Mouse (Mus musculus): ENCODE measurements around the gene March11.

March11 gene

DNA sequence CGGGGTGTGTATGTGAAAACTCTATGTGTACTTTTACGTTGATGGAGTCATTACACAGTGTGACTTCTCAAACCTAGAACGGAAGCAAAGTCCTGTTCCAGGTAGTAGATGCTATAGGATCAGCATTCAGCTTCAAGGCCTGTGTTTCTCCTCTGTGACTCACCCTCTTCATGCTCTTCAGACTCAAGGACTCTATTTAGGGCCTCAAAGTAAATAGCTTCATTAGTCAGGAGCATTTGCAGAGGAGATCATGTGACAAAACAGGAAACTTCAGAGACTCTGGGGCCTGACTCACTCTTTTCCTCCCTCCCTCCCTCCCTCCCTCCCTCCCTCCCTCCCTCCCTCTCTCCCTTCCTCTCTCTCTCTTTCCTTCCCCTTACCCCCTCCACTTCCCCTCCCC is 66.1 kb downstream of the March11 start:
- DNase-seq = no peak

DNA sequence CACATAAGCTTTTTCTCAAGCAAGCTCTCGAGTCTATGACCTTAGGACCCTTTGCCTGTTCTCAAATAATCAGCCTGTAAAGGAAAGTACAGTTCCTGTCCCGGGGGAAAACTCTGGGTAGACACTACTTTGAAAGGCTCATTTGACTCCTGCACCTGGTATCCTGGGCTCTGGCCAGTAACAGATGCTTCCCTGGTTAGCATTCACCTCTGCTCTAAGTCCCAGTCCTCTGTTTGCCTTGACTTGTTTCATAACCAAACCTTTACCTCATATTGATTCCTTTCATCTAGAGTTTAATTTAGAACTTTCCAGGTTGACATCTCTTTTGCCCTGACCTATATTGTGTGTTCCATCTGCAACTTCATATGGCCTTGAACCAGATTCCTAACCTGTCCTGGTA is 68.5 kb downstream of the March11 start:
- DNase-seq = no peak

DNA sequence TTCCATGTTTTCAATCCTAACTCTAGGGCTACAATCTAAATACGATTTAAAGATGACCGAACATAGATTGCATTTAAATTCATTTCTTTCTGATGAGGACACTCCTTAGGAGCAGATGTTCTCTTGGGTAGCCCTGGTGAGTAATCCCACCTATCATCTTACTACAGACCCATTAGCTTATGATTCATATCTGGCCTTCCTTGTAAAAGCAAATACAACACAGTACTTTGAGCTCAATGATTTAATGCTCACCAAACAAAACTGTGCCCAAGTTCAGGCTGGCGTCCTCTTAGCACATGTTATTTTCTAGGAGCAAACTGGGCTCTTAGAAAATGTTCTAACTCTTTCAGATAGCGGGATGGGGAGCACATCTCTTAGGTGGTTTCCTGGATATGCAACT is 70.0 kb downstream of the March11 start:
- DNase-seq = no peak

DNA sequence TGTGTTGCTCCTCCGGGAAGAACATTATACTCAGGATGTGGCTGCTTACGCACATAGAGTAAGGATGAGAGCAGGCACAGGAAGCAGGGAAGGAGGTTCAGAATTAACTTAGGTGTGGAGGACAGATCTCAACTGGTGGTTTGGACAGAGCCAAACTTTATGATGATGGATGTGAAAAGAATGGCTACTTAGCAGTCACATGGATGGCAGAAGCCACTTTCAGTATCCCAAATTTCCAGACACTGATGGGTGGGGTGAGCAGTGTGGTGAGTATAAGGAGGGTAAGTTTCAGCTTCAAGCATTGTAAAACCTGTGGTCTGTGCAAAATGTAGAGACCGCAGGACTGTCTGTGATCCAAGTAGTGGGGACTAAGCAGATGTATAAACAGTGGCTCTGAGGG is 71.0 kb downstream of the March11 start:
- DNase-seq = no peak

DNA sequence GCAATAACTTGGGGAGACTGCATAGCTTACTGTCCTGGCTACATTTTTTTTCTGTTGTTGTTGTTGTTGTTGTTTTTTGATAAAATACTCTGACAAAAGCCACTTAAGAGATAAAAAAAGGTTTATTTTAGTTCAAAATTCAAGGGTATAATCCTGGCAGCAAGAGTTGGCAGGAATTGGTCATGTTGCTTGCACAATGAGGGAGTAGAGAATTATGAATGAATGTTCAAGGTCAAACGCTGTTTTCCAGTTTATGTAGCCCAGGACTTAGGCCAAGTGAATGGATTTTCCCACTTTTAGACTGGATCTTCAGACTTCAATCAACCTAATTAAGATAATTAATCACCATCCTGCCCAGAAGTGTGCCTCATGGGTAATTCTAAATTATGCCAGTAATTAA is 72.0 kb downstream of the March11 start:
- no peak for DNase-seq

DNA sequence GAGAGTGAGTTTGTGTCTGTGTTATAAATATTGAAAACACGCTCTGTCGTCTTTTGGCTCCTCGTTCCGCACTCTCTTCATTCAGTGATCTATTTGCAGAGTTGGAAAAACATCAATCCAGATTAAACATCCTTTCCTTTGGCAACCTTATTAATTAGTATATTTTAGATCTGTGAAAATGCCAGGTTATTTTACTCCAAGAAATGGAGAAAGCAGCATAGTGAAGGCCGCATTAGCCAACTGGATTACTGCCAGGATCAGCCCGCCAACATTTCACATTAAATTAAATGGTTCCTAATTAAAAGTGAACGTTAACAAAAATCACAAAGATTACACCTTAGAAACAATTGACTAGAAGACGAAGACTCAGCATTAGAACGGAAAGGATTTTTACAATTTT is 81.2 kb downstream of the March11 start:
- DNase-seq = no peak

DNA sequence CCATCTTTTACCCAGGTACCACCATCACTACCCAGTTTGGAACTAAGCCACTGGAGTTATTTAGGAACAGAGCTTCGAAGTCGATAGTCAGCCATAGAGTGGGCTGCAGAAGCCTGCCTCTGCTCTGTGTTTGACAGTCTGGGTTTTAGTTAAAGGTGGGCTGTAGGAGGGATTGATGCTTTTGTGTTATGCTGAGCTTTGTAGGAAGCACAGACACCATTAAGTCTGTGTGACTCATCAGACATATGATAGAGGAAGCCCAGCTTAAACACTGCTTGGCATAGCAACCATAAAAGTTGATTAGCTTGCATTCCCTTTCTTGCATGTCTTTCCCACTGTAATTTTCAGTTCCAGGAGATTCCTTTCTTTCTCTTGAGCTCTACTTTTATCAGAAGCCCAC is 87.7 kb downstream of the March11 start:
- DNase-seq = no peak

DNA sequence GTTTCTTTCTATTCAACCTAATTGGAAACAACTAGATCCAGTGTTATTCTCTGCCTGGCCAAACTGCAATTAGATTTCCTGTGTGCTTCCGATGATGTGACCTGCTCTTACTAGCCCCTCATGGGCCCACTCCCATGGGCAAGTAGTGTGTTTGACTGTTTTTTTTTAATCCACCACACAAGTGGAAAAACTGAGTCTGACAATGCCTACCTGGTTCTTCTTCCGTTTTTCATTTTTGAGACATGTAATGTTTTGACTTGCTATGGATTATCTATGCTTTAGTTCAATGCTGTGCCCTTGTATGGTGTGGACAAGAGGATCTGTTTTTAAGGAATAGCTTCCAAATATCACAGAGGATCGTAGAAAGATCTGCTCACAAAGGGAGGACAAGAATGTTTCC is 116.4 kb downstream of the March11 start:
- no peak for DNase-seq

DNA sequence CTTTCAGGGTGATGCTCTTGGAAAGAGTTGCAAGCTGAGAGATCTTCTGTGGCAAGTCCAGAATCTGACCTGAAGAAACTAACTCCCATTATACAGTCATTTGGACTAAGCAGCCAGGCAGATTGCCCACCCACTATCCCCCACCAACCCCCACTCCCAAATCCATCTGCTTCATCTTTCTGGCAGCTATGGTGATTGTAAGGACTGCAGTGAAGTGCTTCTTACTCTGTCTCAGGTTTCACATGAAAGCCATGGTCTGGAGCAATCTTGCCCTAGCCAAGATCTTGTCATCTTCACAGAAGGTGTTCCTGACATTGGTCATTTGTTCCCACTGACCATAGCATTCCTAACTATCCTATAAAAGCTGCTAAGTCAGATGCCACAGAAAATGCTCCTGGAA is 117.4 kb downstream of the March11 start:
- no peak for DNase-seq

DNA sequence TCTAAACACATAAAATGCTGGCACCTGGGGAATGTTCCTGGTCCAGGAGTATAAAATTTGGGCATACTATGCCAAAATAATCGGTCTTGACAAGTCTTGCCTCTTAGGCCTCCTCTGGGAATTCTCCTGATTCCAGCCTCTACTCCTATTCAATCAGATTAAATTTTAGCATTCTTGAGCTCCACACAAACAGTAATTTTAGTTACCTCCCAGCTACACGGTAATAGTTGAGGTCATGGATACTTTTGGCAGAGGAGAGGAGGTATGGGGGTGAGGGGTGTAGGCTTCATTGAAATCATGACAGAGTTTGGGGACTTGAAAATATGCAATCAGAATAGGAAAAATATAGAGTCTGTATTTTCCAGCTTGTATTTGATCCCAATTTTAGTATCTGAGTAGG is 121.7 kb downstream of the March11 start:
- DNase-seq = no peak

DNA sequence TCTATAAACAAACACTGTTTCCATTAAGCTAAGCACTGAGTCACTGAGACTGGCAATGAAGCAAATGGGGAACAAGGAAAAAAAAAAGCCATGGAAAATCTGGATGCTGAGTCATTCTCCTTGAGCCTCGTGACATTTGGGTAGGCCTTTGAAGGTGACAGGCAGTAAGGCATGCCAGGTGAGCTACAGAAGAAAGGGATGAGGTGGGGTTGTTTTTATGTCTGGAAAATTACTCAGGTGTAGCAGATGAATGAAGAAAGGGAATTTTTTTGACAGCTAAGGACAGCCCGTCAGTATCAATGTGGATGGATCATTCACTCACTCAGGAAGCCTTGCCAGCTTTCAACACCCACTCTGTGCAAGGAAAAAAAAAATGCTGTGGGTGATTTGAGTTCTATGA is 123.8 kb downstream of the March11 start:
- DNase-seq = no peak

DNA sequence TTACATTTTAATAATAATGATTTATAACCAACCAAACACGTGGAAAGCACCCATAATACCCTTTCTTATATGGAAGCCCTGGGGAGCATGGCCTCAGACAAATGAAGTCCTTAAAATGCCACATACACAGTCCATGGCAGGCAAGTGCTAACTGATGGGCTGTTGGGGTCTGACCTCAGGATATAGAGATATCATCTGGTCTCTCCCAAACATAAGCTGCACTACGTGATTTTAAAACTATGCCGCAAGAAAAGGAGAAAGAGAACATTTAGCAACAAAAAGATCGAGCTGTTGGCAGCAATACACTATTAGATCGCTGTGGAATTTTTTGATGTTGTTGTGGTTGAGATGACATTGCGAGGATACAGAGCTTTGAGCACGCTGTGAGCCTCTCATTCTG is 126.9 kb downstream of the March11 start:
- DNase-seq = no peak

DNA sequence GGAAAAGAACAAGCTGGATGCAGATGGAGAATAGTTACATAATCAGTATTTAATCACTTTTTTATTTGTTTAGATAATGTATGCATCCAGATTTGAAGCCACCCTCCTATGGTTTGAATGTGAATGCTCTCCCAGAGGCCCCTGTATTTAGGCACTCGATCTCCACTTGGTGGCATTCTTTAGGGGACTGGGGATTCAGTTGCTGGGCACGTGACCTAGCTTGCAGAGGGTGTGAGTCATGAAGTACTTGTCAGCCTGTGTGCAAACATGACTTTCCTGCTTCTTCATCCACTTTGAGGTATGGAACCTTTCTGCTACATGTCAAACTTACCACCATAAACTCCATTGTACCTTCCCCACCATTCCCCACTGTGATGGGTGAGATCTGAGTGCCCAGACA is 128.3 kb downstream of the March11 start:
- no peak for DNase-seq
